Mouse (Mus musculus): Measurements from ENCODE around the gene Camk2b. TPM values are rescaled to one million over a fixed set of nuclear protein-coding genes. Genes with fewer than 3 reads are reported as not detected.

Camk2b gene
- polyA plus RNA-seq, 1 experiment from 2014 or later, result 0.59 TPM

- DNase-seq (no peak), ATAC-seq (ENCODE audit: insufficient read depth) (no peak)
- TF ChIP-seq CTCF (IDR thresholded peaks at IDR 0.05; ENCODE audit: low read depth), result no peak
- H3K4me1 ChIP-seq (ENCODE audit: insufficient read depth), result no peaks in the 10 kb centered on the region
- H3K27ac ChIP-seq (ENCODE audit: low read depth), result no peak overlapping the region
- no peaks in the 10 kb centered on the region for H3K27me3 ChIP-seq (ENCODE audit: insufficient read depth, low read length)
- no peaks in the 10 kb centered on the region for H3K9me3 ChIP-seq (ENCODE audit: low read depth, low read length)
- no peak overlapping the region for H3K4me3 ChIP-seq (ENCODE audit: low read depth, low read length)
- H3K9ac ChIP-seq, result no peak overlapping the region
- H3K4me2 ChIP-seq, result no peak overlapping the region
- 69% methylated on average over 17 of the region's 17 CpGs for WGBS
- H3K36me3 ChIP-seq (ENCODE audit: insufficient read depth), result no peaks in the 10 kb centered on the region
These were observed 45.0 kb downstream of the Camk2b start for GRCm38 (mm10) chr11:6020897-6021839.

GRCm38 (mm10) chr11:6020360-6020759 is 45.8 kb downstream of the Camk2b start:
- WGBS, result 67% methylated on average over 5 of the region's 5 CpGs
- DNase-seq, result no peak
- H3K9me3 ChIP-seq (ENCODE audit: low read depth, low read length), result no peaks in the 10 kb centered on the region

GRCm38 (mm10) chr11:6018218-6019010 is 47.7 kb downstream of the Camk2b start:
- no peaks in the 10 kb centered on the region for H3K36me3 ChIP-seq (ENCODE audit: insufficient read depth)
- H3K27ac ChIP-seq (ENCODE audit: low read depth), result no peak overlapping the region
- WGBS, result 52% methylated on average over 7 of the region's 7 CpGs
- no peak overlapping the region for H3K4me2 ChIP-seq
- H3K4me1 ChIP-seq (ENCODE audit: insufficient read depth), result no peaks in the 10 kb centered on the region
- no peaks in the 10 kb centered on the region for H3K27me3 ChIP-seq (ENCODE audit: insufficient read depth, low read length)
- H3K4me3 ChIP-seq (ENCODE audit: low read depth, low read length), result no peak overlapping the region
- ATAC-seq (ENCODE audit: insufficient read depth), result no peak
- no peak overlapping the region for H3K9ac ChIP-seq
- H3K9me3 ChIP-seq (ENCODE audit: low read depth, low read length), result no peaks in the 10 kb centered on the region
- DNase-seq, result no peak
- TF ChIP-seq CTCF (IDR thresholded peaks at IDR 0.05; ENCODE audit: low read depth), result no peak

More at GRCm38 (mm10) chr11:6020360-6020759, 45.8 kb downstream of the Camk2b start:
- H3K4me2 ChIP-seq, result no peak overlapping the region
- no peak overlapping the region for H3K9ac ChIP-seq
- no peaks in the 10 kb centered on the region for H3K36me3 ChIP-seq (ENCODE audit: insufficient read depth)
- no peaks in the 10 kb centered on the region for H3K27me3 ChIP-seq (ENCODE audit: insufficient read depth, low read length)
- no peak for ATAC-seq (ENCODE audit: insufficient read depth)
- H3K27ac ChIP-seq (ENCODE audit: low read depth), result no peak overlapping the region
- H3K4me1 ChIP-seq (ENCODE audit: insufficient read depth), result no peaks in the 10 kb centered on the region
- no peak for TF ChIP-seq CTCF (IDR thresholded peaks at IDR 0.05; ENCODE audit: low read depth)
- H3K4me3 ChIP-seq (ENCODE audit: low read depth, low read length), result no peak overlapping the region

GRCm38 (mm10) chr11:6017484-6018140 is 48.5 kb downstream of the Camk2b start:
- Histone ChIP-seq H3K9me3 (ENCODE audit: low read depth, low read length) (no peaks in the 10 kb centered on the region), H3K9ac (no peak overlapping the region), H3K27me3 (ENCODE audit: insufficient read depth, low read length) (no peaks in the 10 kb centered on the region), H3K4me1 (ENCODE audit: insufficient read depth) (no peaks in the 10 kb centered on the region), H3K4me2 (no peak overlapping the region), H3K36me3 (ENCODE audit: insufficient read depth) (no peaks in the 10 kb centered on the region), H3K4me3 (ENCODE audit: low read depth, low read length) (no peak overlapping the region), H3K27ac (ENCODE audit: low read depth) (no peak overlapping the region)
- WGBS, result 61% methylated on average over 11 of the region's 11 CpGs
- no peak for DNase-seq
- ATAC-seq (ENCODE audit: insufficient read depth), result no peak
- no peak for TF ChIP-seq CTCF (IDR thresholded peaks at IDR 0.05; ENCODE audit: low read depth)

- H3K4me3 ChIP-seq (ENCODE audit: low read depth, low read length), result no peak overlapping the region
- H3K4me2 ChIP-seq, result no peak overlapping the region
- DNase-seq, result no peak
- no peaks in the 10 kb centered on the region for H3K27me3 ChIP-seq (ENCODE audit: insufficient read depth, low read length)
- H3K36me3 ChIP-seq (ENCODE audit: insufficient read depth), result no peaks in the 10 kb centered on the region
- H3K27ac ChIP-seq (ENCODE audit: low read depth), result no peak overlapping the region
- no peak for ATAC-seq (ENCODE audit: insufficient read depth)
- H3K9me3 ChIP-seq (ENCODE audit: low read depth, low read length), result no peaks in the 10 kb centered on the region
- 49% methylated on average over 9 of the region's 9 CpGs for WGBS
- TF ChIP-seq CTCF (IDR thresholded peaks at IDR 0.05; ENCODE audit: low read depth), result no peak
- H3K4me1 ChIP-seq (ENCODE audit: insufficient read depth), result no peaks in the 10 kb centered on the region
- no peak overlapping the region for H3K9ac ChIP-seq
These were observed 49.3 kb downstream of the Camk2b start for GRCm38 (mm10) chr11:6016797-6017395.

GRCm38 (mm10) chr11:6016368-6016767 is 49.8 kb downstream of the Camk2b start:
- ATAC-seq (ENCODE audit: insufficient read depth) (no peak), DNase-seq (peak; percentile 74)
- Histone ChIP-seq H3K9ac (no peak overlapping the region), H3K4me1 (ENCODE audit: insufficient read depth) (no peaks in the 10 kb centered on the region), H3K9me3 (ENCODE audit: low read depth, low read length) (no peaks in the 10 kb centered on the region), H3K27ac (ENCODE audit: low read depth) (no peak overlapping the region), H3K4me2 (no peak overlapping the region), H3K27me3 (ENCODE audit: insufficient read depth, low read length) (no peaks in the 10 kb centered on the region), H3K36me3 (ENCODE audit: insufficient read depth) (no peaks in the 10 kb centered on the region), H3K4me3 (ENCODE audit: low read depth, low read length) (no peak overlapping the region)
- TF ChIP-seq CTCF (IDR thresholded peaks at IDR 0.05; ENCODE audit: low read depth), result no peak
- WGBS, result 3% methylated on average over 3 of the region's 3 CpGs

Measured in lung, embryonic 14.5 days (tissue).